Mouse (Mus musculus) forebrain, postnatal 0 days (tissue): ENCODE results near the gene Unc13d. TPM values are rescaled to one million over a fixed set of nuclear protein-coding genes. Genes with fewer than 3 reads are reported as not detected.

Source experiments
- ATAC-seq: fragments of 200-750 bp; cut with Nextera tagmentation; 2 replicates; pipeline ENCODE4 v1.8.0; 2017; ENCODE audit warnings: mild to moderate bottlenecking, moderate library complexity
- DNase-seq: peaks from one replicate; pipeline ENCODE4 v3.0.0-alpha.2; 2015
- H3K27ac ChIP-seq: fragments of 300-500 bp; sonication (generic); 2 replicates; pipeline ENCODE4 v1.5.1; 2014; ENCODE audit warnings: low read depth, mild to moderate bottlenecking, antibody characterized with exemption, low read length, moderate library complexity, mixed read lengths
- H3K27me3 ChIP-seq: fragments of 300-500 bp; sonication (generic); 2 replicates; pipeline ENCODE4 v1.6.1; 2014; ENCODE audit warnings: mild to moderate bottlenecking, low read length, mixed read lengths; ENCODE audit not compliant: insufficient read depth
- H3K36me3 ChIP-seq: fragments of 300-500 bp; sonication (generic); 2 replicates; pipeline ENCODE4 v1.6.1; 2014; ENCODE audit warnings: mild to moderate bottlenecking, moderate library complexity; ENCODE audit not compliant: insufficient read depth
- H3K4me1 ChIP-seq: fragments of 300-500 bp; sonication (generic); 2 replicates; pipeline ENCODE4 v1.6.1; 2014; ENCODE audit warnings: antibody characterized with exemption; ENCODE audit not compliant: insufficient read depth
- H3K4me2 ChIP-seq: fragments of 300-500 bp; sonication (generic); 2 replicates; pipeline ENCODE4 v1.6.1; 2014; ENCODE audit warnings: low read depth, mild to moderate bottlenecking, moderate library complexity
- H3K4me3 ChIP-seq: fragments of 300-500 bp; sonication (generic); 2 replicates; pipeline ENCODE4 v1.5.1; 2014; ENCODE audit warnings: low read depth, low read length, mixed read lengths
- H3K9ac ChIP-seq: fragments of 300-500 bp; sonication (generic); 2 replicates; pipeline ENCODE4 v1.6.1; 2014; ENCODE audit warnings: mild to moderate bottlenecking
- H3K9me3 ChIP-seq: fragments of 300-500 bp; sonication (generic); 2 replicates; pipeline ENCODE4 v1.6.1; 2016; ENCODE audit warnings: low read length
- CTCF ChIP-seq: sonication (generic); IDR thresholded peaks from 2 replicates; pipeline ENCODE4 v1.5.1; 2016; ENCODE audit warnings: antibody characterized with exemption, control low read depth, low read depth
- WGBS: fragments of 180-500 bp; shearing (Covaris S2); extraction: QIAGEN DNeasy Blood & Tissue Kit; methylation state at CpG from one replicate; pipeline ENCODE4 v1.1.7; 2014; 5-methylcytosine and 5-hydroxymethylcytosine counted together
- polyA plus RNA-seq: library from polyadenylated mRNA; unstranded; fragments of >200 nt; fragmentation: Nextera tagmentation; extraction: Ambion mirVana; gene quantifications from 2 replicates; pipeline ENCODE4 v1.2.1, GENCODE M21; 2015
- total RNA-seq: library from RNA; depleted of rRNA; stranded (reverse); fragments of >200 nt; gene quantifications from 2 replicates; pipeline ENCODE4 v1.2.3, GENCODE M21; 2014

Gene Unc13d
- total and polyA plus RNA-seq, 2 experiments from 2014 or later = 0.58 to 0.86 TPM

DNA sequence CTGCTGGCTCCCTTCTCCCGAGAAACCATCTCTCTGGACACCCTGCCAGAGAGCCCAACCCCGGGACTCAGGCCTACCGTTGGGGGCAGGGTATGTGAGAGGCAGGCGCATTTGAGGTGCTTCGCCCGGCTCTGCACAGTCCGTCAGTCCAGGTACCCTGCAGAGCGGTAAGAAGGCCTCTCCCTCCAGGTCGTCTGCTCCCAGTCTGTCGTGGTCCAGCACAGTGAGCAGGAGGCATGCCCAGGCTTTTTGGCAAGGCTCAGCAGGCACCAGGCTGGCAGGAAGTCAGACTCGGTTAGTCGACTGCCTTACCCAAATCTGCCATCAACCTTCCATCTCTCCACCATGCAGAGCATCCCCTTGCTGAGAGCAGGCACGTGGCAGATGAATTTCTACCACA is 14.2 kb downstream of the Unc13d start:
- WGBS = 46% methylated on average over 13 of the region's 13 CpGs
- H3K9me3 ChIP-seq = no peaks in the 10 kb centered on the region
- no peak overlapping the region for H3K4me3 ChIP-seq
- no peaks in the 10 kb centered on the region for H3K4me1 ChIP-seq
- peaks cover 24% of the 10 kb centered on the region for H3K36me3 ChIP-seq
- no peak for TF ChIP-seq CTCF
- H3K27me3 ChIP-seq = no peaks in the 10 kb centered on the region
- H3K4me2 ChIP-seq = no peak overlapping the region
- DNase-seq = peak; percentile 33
- no peak overlapping the region for H3K9ac ChIP-seq
- H3K27ac ChIP-seq = no peak overlapping the region
- peak; percentile 37 for ATAC-seq

DNA sequence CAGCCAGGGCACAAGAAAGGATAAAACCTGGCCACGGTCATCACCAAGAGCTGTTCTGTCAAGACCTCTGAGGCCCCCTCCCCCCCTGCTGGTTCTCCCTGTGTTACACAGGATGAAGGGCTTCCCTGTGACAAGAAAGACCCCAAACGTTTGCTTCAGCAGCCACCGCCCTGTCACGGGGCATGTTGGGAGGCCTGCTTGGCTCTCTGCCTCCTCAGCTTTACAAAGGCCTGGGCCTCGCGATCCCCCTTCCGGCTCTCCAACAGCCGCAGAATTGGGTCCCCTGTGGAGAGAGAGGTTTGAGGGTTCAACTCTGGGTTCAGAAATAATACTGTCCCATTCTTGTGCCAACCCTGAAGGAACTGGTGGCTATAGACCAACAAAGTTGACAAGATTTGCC is 15.2 kb downstream of the Unc13d start:
- DNase-seq = no peak
- no peaks in the 10 kb centered on the region for H3K4me1 ChIP-seq
- H3K9ac ChIP-seq = no peak overlapping the region
- H3K9me3 ChIP-seq = no peaks in the 10 kb centered on the region
- no peak for ATAC-seq
- peaks cover 35% of the 10 kb centered on the region for H3K36me3 ChIP-seq
- no peak overlapping the region for H3K4me3 ChIP-seq
- H3K27ac ChIP-seq = no peak overlapping the region
- H3K27me3 ChIP-seq = no peaks in the 10 kb centered on the region
- no peak for TF ChIP-seq CTCF
- WGBS = 27% methylated on average over 8 of the region's 8 CpGs
- no peak overlapping the region for H3K4me2 ChIP-seq

DNA sequence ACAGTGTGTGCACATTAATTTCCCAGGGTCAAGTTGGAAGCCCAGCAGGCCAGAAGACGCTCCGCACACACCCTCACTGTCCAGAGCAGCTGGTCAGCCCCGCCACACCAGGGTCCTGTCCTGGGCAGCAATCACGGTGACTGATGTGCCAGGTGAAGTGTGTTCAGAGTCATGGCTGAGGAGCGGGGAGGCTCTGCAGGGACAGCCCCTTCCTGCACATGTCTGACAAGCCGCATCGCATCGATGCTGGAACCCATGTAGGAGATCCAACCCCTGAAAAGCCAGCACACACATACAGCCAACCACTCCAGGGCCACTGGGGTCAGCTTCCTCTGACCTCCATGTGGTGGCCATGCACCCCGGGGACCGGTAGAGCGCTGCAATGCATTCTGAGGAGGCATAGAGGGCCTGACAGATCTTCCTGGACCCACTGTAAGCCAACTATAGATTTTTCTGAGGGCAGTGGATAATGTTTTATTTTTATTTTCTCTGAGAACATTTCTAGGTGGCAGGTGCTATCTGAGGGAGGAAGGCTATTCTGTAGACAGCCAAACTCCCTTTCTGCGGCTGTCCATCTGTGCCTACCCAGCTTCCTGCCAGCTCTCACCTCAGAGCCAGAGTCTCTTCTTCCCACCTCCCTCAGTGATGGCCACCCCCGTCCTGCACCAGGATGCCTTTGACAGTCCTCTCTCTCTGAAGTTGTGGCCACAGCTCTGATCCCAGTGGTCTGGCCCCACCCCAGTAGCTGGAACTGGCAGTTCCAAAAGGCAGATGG is 15.9 kb downstream of the Unc13d start:
- no peak for TF ChIP-seq CTCF
- Histone ChIP-seq H3K27ac (no peak overlapping the region), H3K4me3 (no peak overlapping the region), H3K4me2 (no peak overlapping the region), H3K27me3 (no peaks in the 10 kb centered on the region), H3K9me3 (no peaks in the 10 kb centered on the region), H3K4me1 (no peaks in the 10 kb centered on the region), H3K36me3 (peaks cover 42% of the 10 kb centered on the region), H3K9ac (no peak overlapping the region)
- DNase-seq (no peak), ATAC-seq (no peak)
- 88% methylated on average over 13 of the region's 13 CpGs for WGBS

DNA sequence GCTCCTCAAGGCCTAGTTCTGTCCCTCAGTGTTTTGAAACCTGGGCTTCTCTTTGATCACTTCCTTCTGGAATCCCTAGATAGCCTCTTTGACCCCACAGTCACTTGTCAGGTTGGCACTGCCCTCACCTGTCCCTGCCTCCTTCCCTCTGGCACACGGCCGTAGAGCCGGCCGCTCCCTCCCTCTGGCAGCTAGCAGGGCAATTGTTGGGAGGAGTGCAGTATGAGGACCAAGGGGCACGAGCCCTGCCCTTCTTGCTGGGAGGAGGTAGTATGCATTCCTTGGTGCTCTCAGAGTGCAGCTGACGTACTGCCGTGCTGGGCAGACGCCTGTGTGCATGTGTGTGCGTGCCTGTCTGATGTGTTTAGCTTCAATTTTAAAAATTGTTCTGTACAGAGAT is 17.2 kb downstream of the Unc13d start:
- WGBS = 88% methylated on average over 9 of the region's 9 CpGs
- Histone ChIP-seq H3K9me3 (no peaks in the 10 kb centered on the region), H3K4me2 (no peak overlapping the region), H3K4me3 (no peak overlapping the region), H3K9ac (no peak overlapping the region), H3K27ac (no peak overlapping the region), H3K4me1 (no peaks in the 10 kb centered on the region), H3K36me3 (peaks cover 53% of the 10 kb centered on the region), H3K27me3 (no peaks in the 10 kb centered on the region)
- no peak for ATAC-seq
- TF ChIP-seq CTCF = no peak
- no peak for DNase-seq

DNA sequence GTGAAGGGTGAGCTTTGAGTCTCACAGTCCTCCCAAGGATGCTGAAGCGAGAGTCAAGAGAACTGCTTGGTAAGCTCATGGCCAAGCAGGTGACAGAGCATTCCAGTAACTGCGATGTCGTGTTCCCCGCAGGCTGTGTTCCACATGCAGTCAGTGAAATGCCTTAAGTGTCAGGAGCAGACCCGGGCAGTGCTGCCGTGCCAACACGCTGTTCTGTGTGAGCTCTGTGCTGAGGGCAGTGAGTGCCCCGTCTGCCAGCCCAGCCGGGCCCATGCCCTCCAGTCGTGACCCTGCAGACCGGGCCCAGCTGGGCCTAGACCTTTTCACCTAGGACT is 18.1 kb downstream of the Unc13d start:
- no peak overlapping the region for H3K4me2 ChIP-seq
- no peak for TF ChIP-seq CTCF
- no peaks in the 10 kb centered on the region for H3K4me1 ChIP-seq
- no peaks in the 10 kb centered on the region for H3K9me3 ChIP-seq
- H3K4me3 ChIP-seq = no peak overlapping the region
- DNase-seq (no peak), ATAC-seq (no peak)
- peaks cover 62% of the 10 kb centered on the region for H3K36me3 ChIP-seq
- H3K27ac ChIP-seq = no peak overlapping the region
- no peak overlapping the region for H3K9ac ChIP-seq
- H3K27me3 ChIP-seq = no peaks in the 10 kb centered on the region
- 91% methylated on average over 11 of the region's 11 CpGs for WGBS

DNA sequence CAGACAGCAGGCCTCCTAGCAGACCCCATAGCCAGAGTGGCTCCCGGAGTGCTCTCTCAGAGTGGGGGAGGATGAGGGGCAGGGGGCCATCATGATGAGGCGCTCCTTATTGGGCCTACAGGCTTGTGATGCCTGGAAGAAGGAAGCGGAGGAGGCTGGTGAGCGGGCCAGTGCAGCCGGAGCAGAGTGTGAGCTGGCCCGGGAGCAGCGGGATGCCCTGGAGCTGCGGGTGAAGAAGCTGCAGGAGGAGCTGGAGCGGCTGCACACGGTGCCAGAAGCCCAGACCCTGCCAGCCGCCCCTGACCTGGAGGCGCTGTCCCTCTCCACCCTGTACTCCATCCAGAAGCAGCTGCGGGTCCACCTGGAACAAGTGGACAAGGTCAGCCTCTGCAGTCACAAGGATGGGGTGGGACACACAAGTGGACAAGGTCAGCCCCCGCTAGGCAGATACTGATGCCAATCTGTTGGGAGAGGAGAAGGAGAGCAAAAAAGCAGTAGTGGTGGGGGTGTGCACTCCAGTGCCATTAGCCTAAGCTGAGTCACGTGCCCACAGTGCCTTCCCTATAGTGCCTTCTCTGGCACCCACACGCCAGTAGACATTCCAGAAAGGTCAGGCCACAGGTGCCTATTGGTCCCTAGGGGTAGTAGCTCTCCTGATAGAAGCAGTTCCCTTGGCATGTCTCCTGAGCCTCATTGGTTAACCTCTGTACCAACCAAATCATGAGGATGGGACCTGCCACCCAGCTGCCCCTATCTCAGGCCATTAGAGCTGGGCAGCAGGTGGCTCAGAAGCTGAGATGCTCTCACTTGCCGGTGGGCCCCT is 18.7 kb downstream of the Unc13d start:
- WGBS = 92% methylated on average over 17 of the region's 17 CpGs
- no peak overlapping the region for H3K4me2 ChIP-seq
- H3K4me1 ChIP-seq = no peaks in the 10 kb centered on the region
- no peak overlapping the region for H3K4me3 ChIP-seq
- peaks cover 68% of the 10 kb centered on the region for H3K36me3 ChIP-seq
- ATAC-seq (no peak), DNase-seq (no peak)
- H3K27ac ChIP-seq = no peak overlapping the region
- no peaks in the 10 kb centered on the region for H3K27me3 ChIP-seq
- TF ChIP-seq CTCF = no peak
- H3K9ac ChIP-seq = no peak overlapping the region
- no peaks in the 10 kb centered on the region for H3K9me3 ChIP-seq

DNA sequence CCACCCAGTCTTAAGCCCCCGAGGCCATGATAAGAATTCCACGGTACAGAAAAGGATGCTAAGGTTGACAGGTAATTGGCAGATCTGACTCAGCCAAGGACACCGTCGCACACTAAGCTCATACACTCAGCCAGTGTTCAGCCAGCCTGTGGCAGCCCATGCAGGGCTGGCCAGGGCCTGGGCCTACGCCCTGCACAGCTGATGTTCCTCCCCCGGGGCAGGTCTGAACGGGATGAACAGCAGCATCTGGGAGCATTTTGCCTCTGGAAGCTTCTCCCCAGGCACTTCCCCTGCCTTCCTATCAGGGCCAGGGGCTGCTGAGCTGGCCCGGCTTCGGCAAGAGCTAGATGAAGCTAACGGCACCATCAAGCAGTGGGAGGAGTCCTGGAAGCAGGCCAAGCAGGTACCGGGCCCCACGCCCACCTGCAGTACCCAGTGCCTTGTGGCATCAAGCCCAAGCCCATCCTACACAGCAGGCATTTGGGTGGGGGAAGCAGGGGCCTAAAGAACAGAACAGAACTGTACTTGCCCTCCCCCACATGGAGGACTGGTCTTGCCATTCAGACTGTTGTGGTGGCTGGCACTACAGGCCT is 19.6 kb downstream of the Unc13d start:
- Histone ChIP-seq H3K9ac (no peak overlapping the region), H3K4me3 (no peak overlapping the region)
- no peak; the same call in 1 of the 2 replicates for ATAC-seq

More for the DNA sequence above, 19.6 kb downstream of the Unc13d start:
- Histone ChIP-seq H3K4me1 (no peaks in the 10 kb centered on the region), H3K36me3 (peaks cover 77% of the 10 kb centered on the region), H3K27ac (no peak overlapping the region), H3K27me3 (no peaks in the 10 kb centered on the region), H3K9me3 (no peaks in the 10 kb centered on the region), H3K4me2 (no peak overlapping the region)
- no peak for DNase-seq
- no peak for TF ChIP-seq CTCF
- WGBS = 64% methylated on average over 12 of the region's 12 CpGs
